Mouse (Mus musculus): Measurements from ENCODE around the gene Epb41.

- TF ChIP-seq CTCF (IDR thresholded peaks at IDR 0.05; ENCODE audit: low read depth) (no peak), EP300 (IDR thresholded peaks at IDR 0.05; ENCODE audit: low read depth) (no peak)
Observed at GRCm38 (mm10) chr4:131876836-131877235, 198.3 kb downstream of the Epb41 start.
